Mouse (Mus musculus) bone marrow macrophage, adult 2 months (primary cell): ENCODE data around the gene Stn1.

Source experiments
- CTCF ChIP-seq: IDR thresholded peaks from 2 replicates; pipeline ENCODE4 v1.5.1; 2012; ENCODE audit warnings: low read depth, mild to moderate bottlenecking, low read length, moderate library complexity
- POLR2A ChIP-seq: IDR thresholded peaks from 2 replicates; pipeline ENCODE4 v1.6.1; 2012; ENCODE audit warnings: mild to moderate bottlenecking, low read depth, low read length, borderline replicate concordance

DNA sequence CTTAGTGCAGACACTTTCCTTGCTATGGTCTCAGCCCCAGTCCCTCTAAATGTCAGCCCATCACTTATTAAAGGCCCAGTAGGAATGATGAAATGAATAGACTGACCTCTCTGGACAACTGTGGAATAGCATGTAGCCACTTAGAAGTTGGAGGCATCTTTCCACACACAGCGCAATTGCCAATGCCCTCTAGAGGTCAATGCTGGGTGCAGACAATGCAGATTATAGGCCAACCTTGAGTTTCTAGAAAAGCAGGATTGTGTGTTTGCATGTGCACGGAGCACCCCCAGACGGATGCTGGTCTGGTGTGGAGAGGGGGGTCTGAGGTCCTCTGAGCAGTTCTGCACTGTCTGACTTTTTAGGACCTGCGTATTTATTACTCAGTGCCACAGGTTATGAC, 33.7 kb downstream of the Stn1 start:
- TF ChIP-seq CTCF: no peak
- TF ChIP-seq POLR2A: no peak
